Mouse (Mus musculus) CH12.LX (cell line): ENCODE data around the gene Nr5a2.

Source experiments
- CHD1 ChIP-seq: IDR thresholded peaks from 2 replicates; pipeline ENCODE4 v1.6.1; 2012; ENCODE audit warnings: low read depth, low read length, improper control_type of control experiment, inconsistent platforms
- CHD2 ChIP-seq: IDR thresholded peaks from 2 replicates; pipeline ENCODE4 v1.6.1; 2011; ENCODE audit warnings: low read length, improper control_type of control experiment
- CTCF ChIP-seq, 2 experiments: IDR thresholded peaks in 1 of 2; conservative IDR thresholded peaks in 1 of 2; 2 replicates each; pipeline ENCODE4 v1.5.1; 2011 to 2012; ENCODE audit warnings: low read depth in 2 of 2, low read length in 2 of 2, improper control_type of control experiment in 1 of 2, inconsistent platforms in 1 of 2, mild to moderate bottlenecking in 1 of 2, moderate library complexity in 1 of 2
- ELF1 ChIP-seq: IDR thresholded peaks from 2 replicates; pipeline ENCODE4 v1.6.1; 2014; ENCODE audit warnings: low read depth, mild to moderate bottlenecking, inconsistent platforms, low read length, improper control_type of control experiment
- EP300 ChIP-seq: IDR thresholded peaks from 2 replicates; pipeline ENCODE4 v1.6.1; 2011; ENCODE audit warnings: low read length, improper control_type of control experiment
- ETS1 ChIP-seq: conservative IDR thresholded peaks from 2 replicates; pipeline ENCODE4 v1.6.1; 2012; ENCODE audit warnings: low read depth, mild to moderate bottlenecking, inconsistent platforms, low read length, improper control_type of control experiment, moderate library complexity
- PAX5 ChIP-seq: IDR thresholded peaks from 2 replicates; pipeline ENCODE4 v1.6.1; 2012; ENCODE audit warnings: low read length, inconsistent platforms, mixed read lengths
- POLR2AphosphoS2 ChIP-seq: IDR thresholded peaks from 2 replicates; pipeline ENCODE4 v1.6.1; 2011; ENCODE audit warnings: low read depth, low read length, improper control_type of control experiment
- SMC3 ChIP-seq: IDR thresholded peaks from 2 replicates; pipeline ENCODE4 v1.6.1; 2011; ENCODE audit warnings: low read depth, low read length, improper control_type of control experiment

DNA sequence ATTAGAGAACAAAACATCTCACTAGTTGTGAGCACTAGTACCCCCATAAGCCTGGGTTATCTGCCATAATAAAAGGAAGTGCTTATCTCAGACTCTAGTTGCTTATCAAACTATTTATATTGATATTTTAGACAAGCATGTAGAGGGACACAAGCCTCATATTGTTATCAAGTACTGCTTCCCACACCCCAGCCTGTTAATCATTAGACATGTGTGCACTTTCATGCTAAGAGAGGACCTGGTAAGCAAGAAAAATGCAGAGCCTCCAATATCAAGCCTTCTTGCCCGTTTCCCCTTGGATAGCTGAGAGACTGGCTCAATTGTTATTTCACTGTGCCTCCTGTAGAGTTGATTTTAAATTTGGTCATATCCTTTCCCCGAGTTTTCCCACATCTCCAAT lies 65.5 kb downstream of the Nr5a2 start:
- TF ChIP-seq CTCF (conservative IDR thresholded peaks at IDR 0.05 in 1 of 2, IDR thresholded peaks at IDR 0.05 in 1 of 2; ENCODE audit: low read depth in 2 of 2, low read length in 2 of 2) (no peak), POLR2AphosphoS2 (no peak), PAX5 (no peak), ELF1 (no peak), SMC3 (no peak), CHD2 (no peak), CHD1 (no peak), EP300 (no peak), ETS1 (no peak)
